Mouse (Mus musculus) heart, postnatal 0 days (tissue): ENCODE measurements at regions not wholly inside any gene's neighbourhood (a gene's known extent, or its start where the extent isn't known, plus 50 kb on each side); places are given as distances from the start of the nearest gene placed in this dataset.

Experiments used
- ATAC-seq: fragments of 200-750 bp; cut with Nextera tagmentation; 2 replicates; pipeline ENCODE4 v1.8.0; 2017; ENCODE audit warnings: low read depth, moderate number of reproducible peaks, moderate library complexity; ENCODE audit not compliant: insufficient read depth
- DNase-seq: peaks from one replicate; pipeline ENCODE4 v3.0.0-alpha.2; 2016; ENCODE audit warnings: low spot score
- H3K27ac ChIP-seq: fragments of 300-500 bp; sonication (generic); 2 replicates; pipeline ENCODE4 v1.5.1; 2014; ENCODE audit warnings: low read depth, mild to moderate bottlenecking
- H3K27me3 ChIP-seq: fragments of 300-500 bp; sonication (generic); 2 replicates; pipeline ENCODE4 v1.6.1; 2014; ENCODE audit warnings: low read length, mixed read lengths; ENCODE audit not compliant: control insufficient read depth, insufficient read depth
- H3K36me3 ChIP-seq: fragments of 300-500 bp; sonication (generic); replicated peaks from 2 replicates; pipeline ENCODE4 v1.6.1; 2014; ENCODE audit warnings: low read length, mixed read lengths; ENCODE audit not compliant: control insufficient read depth, insufficient read depth
- H3K4me1 ChIP-seq: fragments of 300-500 bp; sonication (generic); 2 replicates; pipeline ENCODE4 v1.6.1; 2014; ENCODE audit warnings: antibody characterized with exemption; ENCODE audit not compliant: control insufficient read depth, insufficient read depth
- H3K4me2 ChIP-seq: fragments of 300-500 bp; sonication (generic); 2 replicates; pipeline ENCODE4 v1.6.1; 2014; ENCODE audit warnings: low read depth, mild to moderate bottlenecking, low read length, moderate library complexity
- H3K4me3 ChIP-seq: fragments of 300-500 bp; sonication (generic); 2 replicates; pipeline ENCODE4 v1.5.1; 2014; ENCODE audit warnings: low read depth, low read length
- H3K9ac ChIP-seq: fragments of 300-500 bp; sonication (generic); replicated peaks from 2 replicates; pipeline ENCODE4 v1.6.1; 2014; ENCODE audit warnings: low read depth, low read length, mixed read lengths
- H3K9me3 ChIP-seq: fragments of 300-500 bp; sonication (generic); replicated peaks from 2 replicates; pipeline ENCODE4 v1.6.1; 2016; ENCODE audit warnings: low read length; ENCODE audit not compliant: control insufficient read depth
- CTCF ChIP-seq: IDR thresholded peaks from 2 replicates; pipeline ENCODE4 v1.5.1; 2016; ENCODE audit warnings: antibody characterized with exemption, control low read depth, low read depth
- EP300 ChIP-seq: IDR thresholded peaks from 2 replicates; pipeline ENCODE4 v1.6.1; 2016; ENCODE audit warnings: antibody characterized with exemption, low read depth
- WGBS: fragments of 180-500 bp; shearing (Covaris S2); extraction: QIAGEN DNeasy Blood & Tissue Kit; methylation state at CpG from one replicate; pipeline ENCODE4 v1.1.7; 2014; 5-methylcytosine and 5-hydroxymethylcytosine counted together

GRCm38 (mm10) chr11:71610782-71611181 is 138.9 kb upstream of the Wscd1 start:
- Histone ChIP-seq H3K27me3 (no peaks in the 10 kb centered on the region), H3K9ac (no peak overlapping the region), H3K4me3 (no peak overlapping the region), H3K27ac (no peak overlapping the region), H3K4me1 (no peaks in the 10 kb centered on the region), H3K36me3 (no peaks in the 10 kb centered on the region), H3K4me2 (no peak overlapping the region), H3K9me3 (no peaks in the 10 kb centered on the region)
- no peak for DNase-seq
- no peak for ATAC-seq
- WGBS: 74% methylated on average over 9 of the region's 9 CpGs
- no peak for TF ChIP-seq CTCF
- TF ChIP-seq EP300: no peak

- DNase-seq (no peak), ATAC-seq (no peak)
- Histone ChIP-seq H3K9me3 (no peaks in the 10 kb centered on the region), H3K4me3 (no peak overlapping the region), H3K9ac (no peak overlapping the region), H3K27ac (no peak overlapping the region), H3K4me2 (no peak overlapping the region), H3K4me1 (no peaks in the 10 kb centered on the region), H3K36me3 (no peaks in the 10 kb centered on the region), H3K27me3 (no peaks in the 10 kb centered on the region)
- TF ChIP-seq CTCF: no peak
- TF ChIP-seq EP300: no peak
- 67% methylated on average over 5 of the region's 5 CpGs for WGBS
Observed at GRCm38 (mm10) chr11:71615526-71615925, 134.2 kb upstream of the Wscd1 start.

GRCm38 (mm10) chr11:71625501-71626191 is 124.1 kb upstream of the Wscd1 start:
- H3K4me3 ChIP-seq: no peak overlapping the region
- TF ChIP-seq CTCF: no peak
- TF ChIP-seq EP300: no peak
- ATAC-seq (no peak), DNase-seq (no peak)
- no peaks in the 10 kb centered on the region for H3K36me3 ChIP-seq
- no peaks in the 10 kb centered on the region for H3K9me3 ChIP-seq
- no peak overlapping the region for H3K9ac ChIP-seq
- 77% methylated on average over 5 of the region's 5 CpGs for WGBS
- no peak overlapping the region for H3K27ac ChIP-seq
- H3K4me2 ChIP-seq: no peak overlapping the region
- H3K4me1 ChIP-seq: no peaks in the 10 kb centered on the region
- no peaks in the 10 kb centered on the region for H3K27me3 ChIP-seq

- DNase-seq (no peak), ATAC-seq (no peak)
- H3K9me3 ChIP-seq: no peaks in the 10 kb centered on the region
- no peak overlapping the region for H3K4me2 ChIP-seq
- no peaks in the 10 kb centered on the region for H3K27me3 ChIP-seq
- H3K4me1 ChIP-seq: no peaks in the 10 kb centered on the region
- no peaks in the 10 kb centered on the region for H3K36me3 ChIP-seq
- no peak overlapping the region for H3K27ac ChIP-seq
- TF ChIP-seq EP300 (no peak), CTCF (no peak)
- H3K4me3 ChIP-seq: no peak overlapping the region
- WGBS: 61% methylated on average over 1 of the region's 1 CpGs
- no peak overlapping the region for H3K9ac ChIP-seq
Observed at GRCm38 (mm10) chr11:71636111-71636510, 113.6 kb upstream of the Wscd1 start.

- H3K4me2 ChIP-seq: no peak overlapping the region
- no peaks in the 10 kb centered on the region for H3K4me1 ChIP-seq
- no peak for ATAC-seq
- DNase-seq: no peak
- no peak overlapping the region for H3K4me3 ChIP-seq
- no peak overlapping the region for H3K9ac ChIP-seq
- no peaks in the 10 kb centered on the region for H3K36me3 ChIP-seq
- H3K9me3 ChIP-seq: no peaks in the 10 kb centered on the region
- TF ChIP-seq CTCF (no peak), EP300 (no peak)
- H3K27ac ChIP-seq: no peak overlapping the region
- 24% methylated on average over 5 of the region's 5 CpGs for WGBS
- H3K27me3 ChIP-seq: no peaks in the 10 kb centered on the region
Observed at GRCm38 (mm10) chr11:71636785-71637184, 112.9 kb upstream of the Wscd1 start.

- Histone ChIP-seq H3K27me3 (no peaks in the 10 kb centered on the region), H3K27ac (no peak overlapping the region), H3K4me3 (no peak overlapping the region), H3K4me1 (no peaks in the 10 kb centered on the region), H3K9me3 (no peaks in the 10 kb centered on the region), H3K4me2 (no peak overlapping the region), H3K9ac (no peak overlapping the region), H3K36me3 (no peaks in the 10 kb centered on the region)
- DNase-seq (no peak), ATAC-seq (no peak)
- TF ChIP-seq CTCF (no peak), EP300 (no peak)
- WGBS: 77% methylated on average over 5 of the region's 5 CpGs
Observed at GRCm38 (mm10) chr11:71642886-71643285, 106.8 kb upstream of the Wscd1 start.
